Mouse (Mus musculus) cerebellum, postnatal 25 days (tissue): ENCODE measurements around the gene Phf23.
A peak's percentile ranks its signal among the peaks of the same experiment; 100 is the strongest.
"Not testable (repeated sequence)": the region's sequence is repeated elsewhere in the genome, so short reads cannot be mapped to it uniquely, and the experiment has no call there.

Source experiments
- DNase-seq, 2 experiments: peaks; one replicate each; pipeline ENCODE4 v3.0.0; 2021; ENCODE audit warnings: mixed read lengths in 2 of 2

The Phf23 gene

GRCm38 (mm10) chr11:70001159-70001558 lies 5.6 kb downstream of the Phf23 start:
- DNase-seq = no peak

GRCm38 (mm10) chr11:70001865-70002264 lies 6.3 kb downstream of the Phf23 start:
- DNase-seq = peak in 1 of 2 experiments; percentile 67

GRCm38 (mm10) chr11:70002471-70002870 lies 6.9 kb downstream of the Phf23 start:
- no peak for DNase-seq

- DNase-seq = no peak
Observed at GRCm38 (mm10) chr11:70005521-70005920, 9.9 kb downstream of the Phf23 start.

- no peak for DNase-seq
Observed at GRCm38 (mm10) chr11:70010033-70010432, 14.5 kb downstream of the Phf23 start.

- DNase-seq = no peak
Observed at GRCm38 (mm10) chr11:70010548-70010947, 15.0 kb downstream of the Phf23 start.

GRCm38 (mm10) chr11:70010961-70011360 lies 15.4 kb downstream of the Phf23 start:
- no peak for DNase-seq

GRCm38 (mm10) chr11:70012931-70013330 lies 17.4 kb downstream of the Phf23 start:
- no peak for DNase-seq

- DNase-seq = no peak
Observed at GRCm38 (mm10) chr11:70013408-70013807, 17.8 kb downstream of the Phf23 start.

GRCm38 (mm10) chr11:70014051-70014450 lies 18.5 kb downstream of the Phf23 start:
- DNase-seq = no peak

GRCm38 (mm10) chr11:70014880-70015558 lies 19.4 kb downstream of the Phf23 start, which contains the start of gene Acadvl:
TSS of gene Acadvl (minus strand) at chr11:70015411.
- DNase-seq = peak; percentile 91 to 94

GRCm38 (mm10) chr11:70015677-70016076 lies 20.1 kb downstream of the Phf23 start:
- DNase-seq = no peak

GRCm38 (mm10) chr11:70016177-70016576 lies 20.6 kb downstream of the Phf23 start:
- not testable (repeated sequence) for DNase-seq

GRCm38 (mm10) chr11:70016669-70017068 lies 21.1 kb downstream of the Phf23 start, which contains the start of gene Dlg4:
TSS of gene Dlg4 (plus strand) at chr11:70016942.
- DNase-seq = no peak

GRCm38 (mm10) chr11:70017199-70017767 lies 21.7 kb downstream of the Phf23 start:
- no peak for DNase-seq

GRCm38 (mm10) chr11:70018131-70018990 lies 22.8 kb downstream of the Phf23 start:
- peak; percentile 79 to 88 for DNase-seq

- DNase-seq = no peak
Observed at GRCm38 (mm10) chr11:70019495-70020021, 24.0 kb downstream of the Phf23 start.

GRCm38 (mm10) chr11:70020022-70020631 lies 24.6 kb downstream of the Phf23 start:
- DNase-seq = peak in 1 of 2 experiments; percentile 45

GRCm38 (mm10) chr11:70020731-70021263 lies 25.2 kb downstream of the Phf23 start:
- peak; percentile 71 to 82 for DNase-seq

GRCm38 (mm10) chr11:70021264-70022132 lies 25.9 kb downstream of the Phf23 start:
- peak; percentile 91 to 96 for DNase-seq

- peak in 1 of 2 experiments; percentile 68 for DNase-seq
Observed at GRCm38 (mm10) chr11:70023481-70024150, 28.0 kb downstream of the Phf23 start.
